Comparison of ENCODE assay signal across 9 mouse cellular contexts in genomic region chr9:44234479-44235427, GRCm38 (mm10). TPM values are rescaled to one million over a fixed set of nuclear protein-coding genes. Genes with fewer than 3 reads are reported as not detected.
DNase-seq lines count a peak whose midpoint lies in the region; ATAC-seq and TF ChIP-seq lines count a peak whose summit lies in the region.
"Had no signal": no experiment of that assay in that cellular context is flagged by ENCODE, and none has a peak within 500 bp of the region (broad histone marks: within the 10 kb centered on the region; RNA-seq: fewer than 3 reads in every experiment).

No protein-coding gene starts in this region.

- no peaks in the 10 kb centered on the region for H3K27me3 ChIP-seq in heart, adult 2 months (ENCODE audit: control insufficient read depth, insufficient read depth, low read length)
- no peaks in the 10 kb centered on the region for H3K27me3 ChIP-seq in kidney, embryonic 14.5 days (ENCODE audit: control insufficient read depth, insufficient read depth, low read length)
- no peaks in the 10 kb centered on the region for H3K27me3 ChIP-seq in lung, postnatal 0 days (replicated peaks; ENCODE audit: insufficient read depth, low read length)

- peak overlapping the region; percentile 50 for H3K4me2 ChIP-seq in kidney, embryonic 14.5 days (replicated peaks; ENCODE audit: low read depth, low read length)
- peak overlapping the region; percentile 54 for H3K4me2 ChIP-seq in lung, postnatal 0 days (replicated peaks; ENCODE audit: low read depth, low read length)

- ATAC-seq in kidney, embryonic 14.5 days (ENCODE audit: low FRiP score, low TSS enrichment): peak; percentile 47
- peak; percentile 21 for ATAC-seq in lung, postnatal 0 days
- no peak for ATAC-seq in inflammation-experienced regulatory T-cells, adult 6 months

- DNase-seq in urinary bladder, postnatal 14 days (ENCODE audit: low spot score): peak; percentile 64
- no peak for DNase-seq in urinary bladder, postnatal 25 days (ENCODE audit: low spot score)
- peak; percentile 24 to 26 for DNase-seq in cerebellum, postnatal 36 days
- peak; percentile 68 to 81 for DNase-seq in heart, adult 2 months
- peak; percentile 83 for DNase-seq in lung, postnatal 0 days (ENCODE audit: low spot score)

- H3K4me1 ChIP-seq in heart, adult 2 months (ENCODE audit: control insufficient read depth, insufficient read depth, low read length): peaks cover 8% of the 10 kb centered on the region
- peaks cover 19% of the 10 kb centered on the region; the same call in 1 of the 2 replicates for H3K4me1 ChIP-seq in kidney, embryonic 14.5 days (ENCODE audit: control insufficient read depth, insufficient read depth, low read length)
- 0 out of 2 replicates have a peak, but pooled peaks cover 6% of the 10 kb centered on the region for H3K4me1 ChIP-seq in lung, postnatal 0 days (ENCODE audit: insufficient read depth, low read depth, low read length)
- H3K4me1 ChIP-seq in olfactory bulb, adult 2 months (ENCODE audit: control insufficient read depth, insufficient read depth, low read length): peaks cover 7% of the 10 kb centered on the region

- 19% methylated on average over 19 of the region's 19 CpGs for WGBS in heart, adult 2 months
- 24% methylated on average over 19 of the region's 19 CpGs for WGBS in kidney, embryonic 14.5 days
- 14% methylated on average over 19 of the region's 19 CpGs for WGBS in lung, postnatal 0 days
- WGBS in olfactory bulb, adult 2 months: 20% methylated on average over 19 of the region's 19 CpGs

- H3K9ac ChIP-seq in heart, adult 2 months (ENCODE audit: low read depth, low read length): peak overlapping the region; percentile 45
- peak overlapping the region; percentile 50; the same call in 1 of the 2 replicates for H3K9ac ChIP-seq in kidney, embryonic 14.5 days (ENCODE audit: low read depth, low read length)
- H3K9ac ChIP-seq in lung, postnatal 0 days (replicated peaks; ENCODE audit: low read depth): no peak overlapping the region

- H3K79me2 ChIP-seq in heart, adult 2 months (replicated peaks; ENCODE audit: control insufficient read depth, insufficient read depth, low read length): peaks cover 4% of the 10 kb centered on the region; the same call in 1 of the 2 replicates

- peak overlapping the region; percentile 42 for H3K4me3 ChIP-seq in heart, adult 2 months
- peak overlapping the region; percentile 91 for H3K4me3 ChIP-seq in kidney, embryonic 14.5 days (ENCODE audit: low read length)
- peak overlapping the region; percentile 94 for H3K4me3 ChIP-seq in lung, postnatal 0 days (ENCODE audit: low read depth, low read length)
- H3K4me3 ChIP-seq in olfactory bulb, adult 2 months (ENCODE audit: insufficient read depth, low read depth, low read length): peak overlapping the region; percentile 97

- H3K36me3 ChIP-seq in heart, adult 2 months (ENCODE audit: control insufficient read depth, insufficient read depth, low read length): no peaks in the 10 kb centered on the region; the same call in 1 of the 2 replicates
- H3K36me3 ChIP-seq in kidney, embryonic 14.5 days (ENCODE audit: control insufficient read depth, insufficient read depth, low read length): no peaks in the 10 kb centered on the region
- no peaks in the 10 kb centered on the region for H3K36me3 ChIP-seq in lung, postnatal 0 days (ENCODE audit: insufficient read depth, low read length)

- TF ChIP-seq POLR2A in heart, adult 2 months (IDR thresholded peaks at IDR 0.05; ENCODE audit: insufficient read depth, low read depth, low read length): no peak
- TF ChIP-seq POLR2A in olfactory bulb, adult 2 months (IDR thresholded peaks at IDR 0.05; ENCODE audit: insufficient read depth, low read depth, low read length): no peak

- H3K9me3 ChIP-seq in kidney, embryonic 14.5 days (ENCODE audit: control insufficient read depth, low read length): no peaks in the 10 kb centered on the region
- H3K9me3 ChIP-seq in lung, postnatal 0 days (ENCODE audit: low read length): no peaks in the 10 kb centered on the region

- TF ChIP-seq CTCF in heart, adult 2 months (IDR thresholded peaks at IDR 0.05): no peak
- no peak for TF ChIP-seq CTCF in lung, postnatal 0 days (IDR thresholded peaks at IDR 0.05)
- TF ChIP-seq CTCF in olfactory bulb, adult 2 months (IDR thresholded peaks at IDR 0.05; ENCODE audit: insufficient read depth, low read depth, low read length): no peak

- no peak for TF ChIP-seq EP300 in heart, adult 2 months (IDR thresholded peaks at IDR 0.05; ENCODE audit: insufficient read depth, low read depth, low read length)
- TF ChIP-seq EP300 in lung, postnatal 0 days (IDR thresholded peaks at IDR 0.05): no peak

- intact Hi-C loops in heart, adult 2 months (cut with DNase I): loop anchor here (1.0 to 10.0 kb wide), 3 partner anchors 52 to 250 kb away; no protein-coding TSS in a partner anchor

- peak overlapping the region; percentile 79 for H3K27ac ChIP-seq in heart, adult 2 months
- H3K27ac ChIP-seq in kidney, embryonic 14.5 days (ENCODE audit: low read depth, low read length): peak overlapping the region; percentile 65; the same call in 1 of the 2 replicates
- H3K27ac ChIP-seq in lung, postnatal 0 days (ENCODE audit: low read length): peak overlapping the region; percentile 85
- H3K27ac ChIP-seq in olfactory bulb, adult 2 months (ENCODE audit: insufficient read depth, low read depth, low read length): peak overlapping the region; percentile 43; the same call in 1 of the 2 replicates

RNA-seq across cellular contexts. Expression of gene Cbl, which starts 0.9 kb away (rescaled TPM):
- total RNA-seq in heart, adult 2 months (2021): 10 to 100 TPM; 17.8 to 18.7 TPM
- polyA plus RNA-seq in heart, adult 2 months (2012; rRNA removed): 5.0 and 11.8 TPM in 2 replicates
- polyA plus RNA-seq in kidney, embryonic 14.5 days (2014; fragmentation: Nextera tagmentation; extraction: Ambion mirVana): 14.8 and 27.9 TPM in 2 replicates
- 6.8 and 9.3 TPM in 2 replicates for polyA plus RNA-seq in lung, postnatal 0 days (2015; fragmentation: Nextera tagmentation; extraction: Ambion mirVana)
- polyA plus RNA-seq in olfactory bulb, adult 2 months (2012; ENCODE audit: insufficient read depth, insufficient read length, low replicate concordance, missing spikeins): 80.7 and 279 TPM in 2 replicates
- 10 to 100 TPM; 17.9 to 31.2 (median 19.8) TPM for polyA plus RNA-seq in inflammation-experienced regulatory T-cells, adult 6 months (2017; shearing (Covaris generic))

RNA-seq across cellular contexts. Expression of gene Ccdc153, which starts 5.7 kb away (rescaled TPM):
- not detected for total RNA-seq in heart, adult 2 months (2021)
- polyA plus RNA-seq in heart, adult 2 months (2012; rRNA removed): 1.6 TPM in 1 of 2 replicates, not detected in the other
- polyA plus RNA-seq in kidney, embryonic 14.5 days (2014; fragmentation: Nextera tagmentation; extraction: Ambion mirVana): not detected in 2 replicates
- 59.6 and 60.0 TPM in 2 replicates for polyA plus RNA-seq in lung, postnatal 0 days (2015; fragmentation: Nextera tagmentation; extraction: Ambion mirVana)
- polyA plus RNA-seq in olfactory bulb, adult 2 months (2012; ENCODE audit: insufficient read depth, insufficient read length, low replicate concordance, missing spikeins): not detected in 2 replicates
- polyA plus RNA-seq in inflammation-experienced regulatory T-cells, adult 6 months (2017; shearing (Covaris generic)): not detected
- total RNA-seq: gastrocnemius, postnatal 4 days had no signal

RNA-seq across cellular contexts. Expression of gene Pdzd3, which starts 16.5 kb away (rescaled TPM):
- total RNA-seq in heart, adult 2 months (2021): 1 to 10 TPM; 3.4 to 4.2 TPM
- polyA plus RNA-seq in heart, adult 2 months (2012; rRNA removed): 1.7 and 3.3 TPM in 2 replicates
- 1.9 and 4.2 TPM in 2 replicates for polyA plus RNA-seq in kidney, embryonic 14.5 days (2014; fragmentation: Nextera tagmentation; extraction: Ambion mirVana)
- polyA plus RNA-seq in lung, postnatal 0 days (2015; fragmentation: Nextera tagmentation; extraction: Ambion mirVana): 0.13 TPM in 1 of 2 replicates, not detected in the other
- polyA plus RNA-seq in olfactory bulb, adult 2 months (2012; ENCODE audit: insufficient read depth, insufficient read length, low replicate concordance, missing spikeins): not detected in 2 replicates
- under 1 TPM in 1 of 3 experiments, not detected in 2; 0.15 TPM for polyA plus RNA-seq in inflammation-experienced regulatory T-cells, adult 6 months (2017; shearing (Covaris generic))

RNA-seq across cellular contexts. Expression of gene Nlrx1, which starts 33.6 kb away (rescaled TPM):
- 10 to 100 TPM; 20.3 to 21.7 TPM for total RNA-seq in heart, adult 2 months (2021)
- 16.1 and 19.0 TPM in 2 replicates for polyA plus RNA-seq in heart, adult 2 months (2012; rRNA removed)
- polyA plus RNA-seq in kidney, embryonic 14.5 days (2014; fragmentation: Nextera tagmentation; extraction: Ambion mirVana): 3.2 and 5.6 TPM in 2 replicates
- 9.4 and 10.1 TPM in 2 replicates for polyA plus RNA-seq in lung, postnatal 0 days (2015; fragmentation: Nextera tagmentation; extraction: Ambion mirVana)
- polyA plus RNA-seq in olfactory bulb, adult 2 months (2012; ENCODE audit: insufficient read depth, insufficient read length, low replicate concordance, missing spikeins): not detected in 2 replicates
- polyA plus RNA-seq in inflammation-experienced regulatory T-cells, adult 6 months (2017; shearing (Covaris generic)): 10 to 100 TPM in 1 of 3 experiments, 1 to 10 TPM in 2; 3.3 to 10.7 (median 4.1) TPM

RNA-seq across cellular contexts. Expression of gene Abcg4, which starts 53.7 kb away (rescaled TPM):
- under 1 TPM; 0.42 to 0.75 TPM for total RNA-seq in heart, adult 2 months (2021)
- 1.9 and 2.1 TPM in 2 replicates for polyA plus RNA-seq in heart, adult 2 months (2012; rRNA removed)
- 1.5 and 2.7 TPM in 2 replicates for polyA plus RNA-seq in kidney, embryonic 14.5 days (2014; fragmentation: Nextera tagmentation; extraction: Ambion mirVana)
- polyA plus RNA-seq in lung, postnatal 0 days (2015; fragmentation: Nextera tagmentation; extraction: Ambion mirVana): 0.47 and 0.63 TPM in 2 replicates
- polyA plus RNA-seq in olfactory bulb, adult 2 months (2012; ENCODE audit: insufficient read depth, insufficient read length, low replicate concordance, missing spikeins): not detected in 2 replicates
- polyA plus RNA-seq in inflammation-experienced regulatory T-cells, adult 6 months (2017; shearing (Covaris generic)): not detected

Comparison
In these comparisons a context has a peak if more than half of its experiments do, and no peak if none do; other contexts are left out.
1. H3K4me3 ChIP-seq: peak in every context shown above with its lines; median percentile 97 in olfactory bulb, adult 2 months; 94 in lung, postnatal 0 days; 91 in kidney, embryonic 14.5 days; 42 in heart, adult 2 months.
2. RNA of gene Ccdc153, which starts 5.7 kb away (polyA plus RNA-seq): 59.6 to 60.0 TPM in lung, postnatal 0 days; 1.6 TPM in heart, adult 2 months, not detected in kidney, embryonic 14.5 days, not detected in olfactory bulb, adult 2 months and not detected in inflammation-experienced regulatory T-cells, adult 6 months; every median in the first group is over 10 times any median in the second.
3. Peak in every context shown above with its lines, with median percentiles within 50 percentile points of each other: H3K27ac ChIP-seq.